Mouse (Mus musculus): ENCODE data around the gene Rere.
"Not testable (repeated sequence)": the region's sequence is repeated elsewhere in the genome, so short reads cannot be mapped to it uniquely, and the experiment has no call there.

DNA sequence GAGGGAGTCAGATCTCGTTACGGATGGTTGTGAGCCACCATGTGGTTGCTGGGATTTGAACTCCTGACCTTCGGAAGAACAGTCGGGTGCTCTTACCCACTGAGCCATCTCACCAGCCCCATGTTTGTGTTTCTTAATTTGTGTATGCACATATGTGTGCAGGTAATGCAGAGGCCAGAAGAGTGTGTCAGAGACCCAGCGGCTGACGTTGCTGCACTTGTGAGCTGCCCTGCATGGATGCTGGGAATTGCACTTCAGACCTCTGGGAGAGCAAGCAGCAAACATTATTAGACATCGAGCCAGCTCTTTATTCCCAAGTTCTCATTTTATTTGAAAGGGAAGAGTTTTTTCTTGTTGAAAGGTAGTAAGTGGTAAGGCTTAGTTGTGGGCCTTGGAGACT is 2.1 kb upstream of the Rere start:
- not testable (repeated sequence) for TF ChIP-seq EP300, CTCF (IDR thresholded peaks at IDR 0.05; ENCODE audit: low read depth)

All from liver, embryonic 14.5 days (tissue).